Mouse (Mus musculus) kidney, embryonic 15.5 days (tissue): ENCODE data around the gene Hist1h3e. TPM values are rescaled to one million over a fixed set of nuclear protein-coding genes. Genes with fewer than 3 reads are reported as not detected.
A peak's percentile ranks its signal among the peaks of the same experiment; 100 is the strongest.
"Not testable (repeated sequence)": the region's sequence is repeated elsewhere in the genome, so short reads cannot be mapped to it uniquely, and the experiment has no call there.

Experiments
- ATAC-seq: fragments of 200-750 bp; cut with Nextera tagmentation; replicated peaks from 2 replicates; pipeline ENCODE4 v1.8.0; 2017; ENCODE audit warnings: moderate TSS enrichment; ENCODE audit not compliant: low FRiP score
- H3K27ac ChIP-seq: fragments of 300-500 bp; sonication (generic); 2 replicates; pipeline ENCODE4 v1.5.1; 2015; ENCODE audit warnings: mild to moderate bottlenecking, inconsistent platforms
- H3K27me3 ChIP-seq: fragments of 300-500 bp; sonication (generic); 2 replicates; pipeline ENCODE4 v1.6.1; 2015; ENCODE audit warnings: inconsistent platforms
- H3K36me3 ChIP-seq: fragments of 300-500 bp; sonication (generic); 2 replicates; pipeline ENCODE4 v1.6.1; 2015; ENCODE audit warnings: inconsistent platforms
- H3K4me1 ChIP-seq: fragments of 300-500 bp; sonication (generic); 2 replicates; pipeline ENCODE4 v1.6.1; 2015; ENCODE audit warnings: inconsistent platforms
- H3K4me2 ChIP-seq: fragments of 300-500 bp; sonication (generic); 2 replicates; pipeline ENCODE4 v1.6.1; 2015; ENCODE audit warnings: moderate library complexity, mild to moderate bottlenecking, inconsistent platforms
- H3K4me3 ChIP-seq: fragments of 300-500 bp; sonication (generic); replicated peaks from 2 replicates; pipeline ENCODE4 v1.5.1; 2015; ENCODE audit warnings: mild to moderate bottlenecking, inconsistent platforms
- H3K9ac ChIP-seq: fragments of 300-500 bp; sonication (generic); 2 replicates; pipeline ENCODE4 v1.6.1; 2015; ENCODE audit warnings: mild to moderate bottlenecking, inconsistent platforms
- H3K9me3 ChIP-seq: fragments of 300-500 bp; sonication (generic); replicated peaks from 2 replicates; pipeline ENCODE4 v1.6.1; 2016; ENCODE audit warnings: inconsistent platforms
- WGBS: fragments of 180-500 bp; shearing (Covaris S2); methylation state at CpG from one replicate; pipeline ENCODE4 v1.1.7; 2015; ENCODE audit warnings: mixed read lengths; 5-methylcytosine and 5-hydroxymethylcytosine counted together
- polyA plus RNA-seq: library from polyadenylated mRNA; unstranded; fragments of >200 nt; fragmentation: Nextera tagmentation; extraction: Ambion mirVana; gene quantifications from 2 replicates; pipeline ENCODE4 v1.2.1, GENCODE M21; 2015

Hist1h3e gene
- polyA plus RNA-seq, 1 experiment from 2014 or later = 6.5 TPM

- H3K27me3 ChIP-seq, H3K9me3 ChIP-seq, H3K36me3 ChIP-seq, ATAC-seq: not testable (repeated sequence)
- peak overlapping the region; percentile 52 for H3K4me3 ChIP-seq
- peak overlapping the region; percentile 74 for H3K4me2 ChIP-seq
- peaks cover 20% of the 10 kb centered on the region; the same call in 1 of the 2 replicates for H3K4me1 ChIP-seq
- 5% methylated on average over 3 of the region's 3 CpGs for WGBS
- peak overlapping the region; percentile 57 for H3K9ac ChIP-seq
- peak overlapping the region; percentile 96 for H3K27ac ChIP-seq
These were observed 19.8 kb downstream of the Hist1h3e start for GRCm38 (mm10) chr13:23542225-23542980.

DNA sequence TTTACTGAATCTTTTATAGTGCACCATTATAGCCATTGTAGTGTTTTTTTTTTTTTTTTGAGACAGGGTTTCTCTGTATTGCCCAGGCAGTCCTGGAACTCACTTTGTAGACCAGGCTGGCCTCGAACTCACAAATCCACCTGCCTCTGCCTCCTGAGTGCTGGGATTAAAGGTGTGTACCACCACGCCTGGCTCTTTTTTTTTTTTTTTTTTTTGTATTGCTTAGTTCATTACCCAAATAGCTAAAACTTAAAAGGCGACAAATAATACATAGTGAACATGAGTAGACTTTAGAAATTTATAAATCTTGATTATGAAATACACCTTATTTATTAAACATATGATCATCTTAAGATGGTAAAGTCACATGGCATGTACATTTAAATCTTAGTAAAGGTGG, 20.7 kb downstream of the Hist1h3e start:
- WGBS = 87% methylated on average over 3 of the region's 3 CpGs
- H3K9ac ChIP-seq = no peak overlapping the region
- H3K4me3 ChIP-seq = no peak overlapping the region
- H3K9me3 ChIP-seq = no peaks in the 10 kb centered on the region
- peaks cover 28% of the 10 kb centered on the region for H3K4me1 ChIP-seq
- no peak overlapping the region for H3K27ac ChIP-seq
- H3K27me3 ChIP-seq = no peaks in the 10 kb centered on the region
- no peak overlapping the region for H3K4me2 ChIP-seq
- H3K36me3 ChIP-seq = no peaks in the 10 kb centered on the region
- no peak for ATAC-seq

DNA sequence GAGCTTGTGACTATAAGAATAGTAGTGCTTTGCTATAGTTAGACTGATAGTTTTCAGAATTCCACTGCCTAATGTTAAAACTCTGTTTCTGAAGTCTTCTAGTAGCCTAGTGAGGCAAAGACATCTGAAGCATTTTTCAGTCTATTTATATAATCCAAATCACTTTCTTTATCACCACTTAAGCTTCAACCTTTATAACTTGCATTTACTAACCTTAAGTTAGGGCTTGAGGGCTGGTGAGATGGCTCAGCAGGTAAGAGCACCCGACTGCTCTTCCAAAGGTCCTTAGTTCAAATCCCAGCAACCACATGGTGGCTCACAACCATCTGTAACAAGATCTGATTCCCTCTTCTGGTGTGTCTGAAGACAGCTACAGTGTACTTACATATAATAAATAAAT, 22.3 kb downstream of the Hist1h3e start:
- H3K36me3 ChIP-seq, H3K27me3 ChIP-seq, ATAC-seq, H3K27ac ChIP-seq, H3K9me3 ChIP-seq, H3K4me2 ChIP-seq, H3K9ac ChIP-seq, H3K4me3 ChIP-seq: not testable (repeated sequence)
- 85% methylated on average over 1 of the region's 1 CpGs for WGBS
- peaks cover 35% of the 10 kb centered on the region for H3K4me1 ChIP-seq

- Histone ChIP-seq H3K9me3 (no peaks in the 10 kb centered on the region), H3K4me3 (no peak overlapping the region), H3K27me3 (no peaks in the 10 kb centered on the region), H3K9ac (no peak overlapping the region), H3K27ac (0 out of 2 replicates have a peak overlapping the region, but pooled peaks have one; percentile 18), H3K4me2 (0 out of 2 replicates have a peak overlapping the region, but pooled peaks have one; percentile 2), H3K36me3 (no peaks in the 10 kb centered on the region), H3K4me1 (peaks cover 41% of the 10 kb centered on the region)
- no peak for ATAC-seq
- WGBS = 74% methylated on average over 5 of the region's 5 CpGs
These were observed 23.9 kb downstream of the Hist1h3e start for GRCm38 (mm10) chr13:23538249-23538648.

- WGBS = 73% methylated on average over 3 of the region's 3 CpGs
- Histone ChIP-seq H3K9ac (no peak overlapping the region), H3K36me3 (no peaks in the 10 kb centered on the region), H3K9me3 (no peaks in the 10 kb centered on the region), H3K27me3 (no peaks in the 10 kb centered on the region), H3K4me1 (peaks cover 45% of the 10 kb centered on the region), H3K4me3 (peak overlapping the region; percentile 56), H3K4me2 (peak overlapping the region; percentile 58), H3K27ac (0 out of 2 replicates have a peak overlapping the region, but pooled peaks have one; percentile 13)
- no peak for ATAC-seq
These were observed 25.0 kb downstream of the Hist1h3e start for GRCm38 (mm10) chr13:23537006-23537710.

DNA sequence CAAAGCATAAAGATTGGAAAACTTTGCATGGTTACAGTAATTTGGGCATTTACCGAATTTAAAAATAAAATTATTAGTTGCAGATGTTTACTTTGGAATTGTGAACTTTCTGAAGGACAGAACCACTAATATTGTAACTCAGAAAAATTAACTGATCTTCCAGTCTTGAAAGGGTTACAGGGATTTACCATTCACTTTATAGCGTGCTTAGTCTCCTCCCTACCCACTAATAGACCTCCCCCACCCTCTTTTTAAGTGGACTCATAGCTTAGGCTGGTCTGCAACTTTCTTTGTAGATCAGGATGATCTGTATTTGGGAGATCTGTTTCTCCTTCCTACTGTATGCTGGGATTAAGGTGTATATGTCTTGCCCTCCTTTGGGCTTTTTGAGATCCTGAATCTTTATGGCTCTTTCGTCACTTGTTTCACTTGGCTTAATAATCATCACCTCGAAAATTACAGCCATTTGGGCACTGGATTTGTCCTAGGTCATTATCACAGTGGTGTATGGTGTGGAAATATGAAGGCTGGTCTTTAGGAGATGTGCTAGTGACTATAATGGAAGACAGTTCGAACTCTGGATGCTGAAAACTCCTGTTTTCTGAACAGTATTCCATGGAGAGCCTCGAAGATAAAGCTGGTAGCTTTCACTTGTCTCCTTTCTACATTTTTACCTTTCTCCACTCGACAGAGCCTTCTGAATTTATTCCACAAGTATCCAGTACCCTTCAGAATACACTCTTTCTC, 25.9 kb downstream of the Hist1h3e start:
- Histone ChIP-seq H3K4me1 (peaks cover 46% of the 10 kb centered on the region), H3K27ac (peak overlapping the region; percentile 98), H3K4me2 (peak overlapping the region; percentile 58), H3K27me3 (no peaks in the 10 kb centered on the region), H3K9ac (peak overlapping the region; percentile 57), H3K36me3 (no peaks in the 10 kb centered on the region), H3K9me3 (no peaks in the 10 kb centered on the region), H3K4me3 (peak overlapping the region; percentile 56)
- WGBS = 13% methylated on average over 7 of the region's 7 CpGs
- ATAC-seq = no peak

DNA sequence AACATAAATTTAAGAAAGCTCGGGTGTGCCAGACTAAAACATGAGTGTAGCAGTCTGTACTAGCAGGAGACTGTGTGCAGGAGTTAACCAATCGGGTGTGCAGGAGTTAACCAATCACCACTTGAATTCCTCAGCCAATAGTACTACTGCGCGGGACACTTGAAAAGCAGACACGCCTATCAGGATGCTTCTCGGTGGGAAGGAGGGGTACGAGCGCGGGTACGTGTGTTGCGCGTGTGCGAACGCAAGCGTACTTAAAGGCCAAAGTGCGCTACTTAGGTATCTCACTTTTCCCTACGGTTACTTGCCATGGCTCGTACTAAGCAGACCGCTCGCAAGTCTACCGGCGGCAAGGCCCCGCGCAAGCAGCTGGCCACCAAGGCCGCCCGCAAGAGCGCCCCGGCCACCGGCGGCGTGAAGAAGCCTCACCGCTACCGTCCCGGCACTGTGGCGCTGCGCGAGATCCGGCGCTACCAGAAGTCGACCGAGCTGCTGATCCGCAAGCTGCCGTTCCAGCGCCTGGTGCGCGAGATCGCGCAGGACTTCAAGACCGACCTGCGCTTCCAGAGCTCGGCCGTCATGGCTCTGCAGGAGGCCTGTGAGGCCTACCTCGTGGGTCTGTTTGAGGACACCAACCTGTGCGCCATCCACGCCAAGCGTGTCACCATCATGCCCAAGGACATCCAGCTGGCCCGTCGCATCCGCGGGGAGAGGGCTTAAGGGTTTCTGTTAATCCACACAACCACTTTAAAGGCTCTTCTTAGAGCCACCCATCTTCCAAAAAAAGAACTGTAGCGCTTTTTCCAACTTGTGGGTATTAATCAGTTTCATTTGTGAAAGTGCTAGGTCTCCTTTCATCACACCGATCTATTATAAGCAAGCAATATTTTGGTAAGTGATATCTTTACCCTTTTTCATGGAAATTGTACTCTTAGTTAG, 26.8 kb downstream of the Hist1h3e start, which contains the start of gene Hist1h3g:
TSS of gene Hist1h3g (plus strand) at position 286 of the 939 bp plus-strand sequence.
- H3K4me1 ChIP-seq = peaks cover 42% of the 10 kb centered on the region
- H3K9ac ChIP-seq = peak within 1 kb of the TSS; percentile 57
- H3K36me3 ChIP-seq, H3K27me3 ChIP-seq, H3K9me3 ChIP-seq: not testable (repeated sequence)
- under 1% methylated on average over 50 of the region's 62 CpGs for WGBS
- ATAC-seq = peak; percentile 94
- H3K4me3 ChIP-seq = peak within 1 kb of the TSS; percentile 56
- H3K27ac ChIP-seq = peak within 1 kb of the TSS; percentile 98
- H3K4me2 ChIP-seq = peak within 1 kb of the TSS; percentile 58

DNA sequence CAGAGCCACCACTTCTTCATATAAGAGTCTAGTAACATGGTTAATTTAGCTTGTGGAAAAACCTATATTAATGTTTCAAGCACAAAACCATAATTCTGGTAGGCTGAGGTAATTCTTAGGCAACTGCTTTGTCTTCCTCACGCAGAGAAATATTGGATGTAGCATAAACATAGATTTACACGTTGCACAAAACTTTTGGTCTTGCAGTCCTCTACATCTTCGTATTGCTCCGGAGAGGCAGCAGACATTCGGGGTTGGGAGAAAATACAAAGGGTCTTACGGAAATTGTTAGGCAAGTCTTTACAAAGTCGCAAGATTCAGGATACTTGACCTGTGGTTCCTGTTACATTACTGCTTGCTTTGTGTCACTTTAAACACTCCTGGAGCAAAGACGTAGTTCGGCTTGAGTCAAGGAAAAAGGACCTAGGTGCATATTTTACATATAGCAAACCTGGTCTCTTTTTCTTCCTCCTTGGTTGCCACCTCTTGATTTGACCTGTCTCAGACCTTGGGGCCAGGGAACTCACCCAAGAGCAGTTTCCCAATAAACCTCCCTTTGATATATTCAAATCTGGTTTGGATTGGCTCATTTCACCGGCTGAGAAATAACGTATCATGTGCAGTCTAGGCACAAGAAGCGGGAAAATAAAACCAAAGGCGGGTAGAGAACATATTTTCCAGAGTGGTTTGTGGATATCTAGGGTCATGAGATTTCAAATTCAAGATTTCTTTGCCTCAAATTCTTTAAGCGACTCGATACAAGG, 27.6 kb downstream of the Hist1h3e start:
- no peaks in the 10 kb centered on the region for H3K9me3 ChIP-seq
- no peaks in the 10 kb centered on the region for H3K36me3 ChIP-seq
- H3K4me3 ChIP-seq = peak overlapping the region; percentile 56
- peak overlapping the region; percentile 40 for H3K9ac ChIP-seq
- peak overlapping the region; percentile 98 for H3K27ac ChIP-seq
- peak overlapping the region; percentile 58 for H3K4me2 ChIP-seq
- peaks cover 40% of the 10 kb centered on the region for H3K4me1 ChIP-seq
- 0 out of 2 replicates have a peak, but pooled peaks have one; percentile 13 for ATAC-seq
- under 1% methylated on average over 15 of the region's 15 CpGs for WGBS
- H3K27me3 ChIP-seq = no peaks in the 10 kb centered on the region

DNA sequence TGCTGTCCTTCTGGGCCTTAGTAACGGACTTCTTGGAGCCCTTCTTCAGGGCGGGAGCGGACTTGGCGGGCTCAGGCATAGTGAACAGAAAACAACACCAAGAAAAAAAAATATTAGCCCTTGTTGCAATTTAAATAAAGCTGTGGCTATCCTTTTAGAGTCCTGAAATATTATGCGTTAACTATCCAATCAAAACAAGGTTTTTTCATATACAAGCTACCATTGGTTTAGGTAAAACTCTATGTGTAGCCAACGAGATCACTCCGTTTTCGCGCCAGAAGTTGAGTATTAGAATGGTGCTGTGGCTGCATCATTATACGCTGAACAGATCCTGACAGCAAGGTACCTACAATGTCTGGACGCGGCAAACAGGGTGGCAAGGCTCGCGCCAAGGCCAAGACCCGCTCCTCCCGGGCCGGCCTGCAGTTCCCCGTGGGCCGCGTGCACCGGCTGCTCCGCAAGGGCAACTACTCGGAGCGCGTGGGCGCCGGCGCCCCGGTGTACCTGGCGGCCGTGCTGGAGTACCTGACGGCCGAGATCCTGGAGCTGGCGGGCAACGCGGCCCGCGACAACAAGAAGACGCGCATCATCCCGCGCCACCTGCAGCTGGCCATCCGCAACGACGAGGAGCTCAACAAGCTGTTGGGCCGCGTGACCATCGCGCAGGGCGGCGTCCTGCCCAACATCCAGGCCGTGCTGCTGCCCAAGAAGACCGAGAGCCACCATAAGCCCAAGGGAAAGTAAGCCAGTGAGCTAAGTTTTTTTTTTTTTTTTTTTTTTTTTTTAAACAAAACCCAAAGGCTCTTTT, 28.4 kb downstream of the Hist1h3e start, which contains the start of gene Hist1h2af:
TSS of gene Hist1h2af (plus strand) at position 347 of the 808 bp plus-strand sequence.
- Histone ChIP-seq H3K27ac (peak within 1 kb of the TSS; percentile 98), H3K4me1 (peaks cover 45% of the 10 kb centered on the region), H3K9ac (peak within 1 kb of the TSS; percentile 47), H3K4me3 (peak within 1 kb of the TSS; percentile 56), H3K4me2 (peak within 1 kb of the TSS; percentile 58)
- H3K9me3 ChIP-seq, H3K36me3 ChIP-seq, H3K27me3 ChIP-seq: not testable (repeated sequence)
- peak; percentile 63 for ATAC-seq
- under 1% methylated on average over 28 of the region's 53 CpGs for WGBS
